Mouse (Mus musculus) midbrain, embryonic 16.5 days (tissue): Measurements from ENCODE around the gene Mcl1. TPM values are rescaled to one million over a fixed set of nuclear protein-coding genes. Genes with fewer than 3 reads are reported as not detected.

Experiments used
- ATAC-seq: fragments of 200-750 bp; cut with Nextera tagmentation; 2 replicates; pipeline ENCODE4 v1.8.0; 2017; ENCODE audit warnings: moderate TSS enrichment
- H3K27ac ChIP-seq: fragments of 300-500 bp; sonication (generic); 2 replicates; pipeline ENCODE4 v1.5.1; 2014; ENCODE audit warnings: mild to moderate bottlenecking, low read length, mixed read lengths
- H3K27me3 ChIP-seq: fragments of 300-500 bp; sonication (generic); 2 replicates; pipeline ENCODE4 v1.6.1; 2014; ENCODE audit warnings: low read depth, low read length, mixed read lengths; ENCODE audit not compliant: control insufficient read depth, insufficient read depth
- H3K36me3 ChIP-seq: fragments of 300-500 bp; sonication (generic); 2 replicates; pipeline ENCODE4 v1.6.1; 2014; ENCODE audit warnings: mild to moderate bottlenecking, low read length, moderate library complexity, mixed read lengths; ENCODE audit not compliant: control insufficient read depth, insufficient read depth
- H3K4me1 ChIP-seq: fragments of 300-500 bp; sonication (generic); 2 replicates; pipeline ENCODE4 v1.6.1; 2014; ENCODE audit warnings: mild to moderate bottlenecking, low read length, mixed read lengths; ENCODE audit not compliant: control insufficient read depth, insufficient read depth
- H3K4me2 ChIP-seq: fragments of 300-500 bp; sonication (generic); 2 replicates; pipeline ENCODE4 v1.6.1; 2014; ENCODE audit warnings: mild to moderate bottlenecking, low read length, mixed read lengths
- H3K4me3 ChIP-seq: fragments of 300-500 bp; sonication (generic); 2 replicates; pipeline ENCODE4 v1.5.1; 2014; ENCODE audit warnings: low read depth, mild to moderate bottlenecking, low read length, moderate library complexity, mixed read lengths
- H3K9ac ChIP-seq: fragments of 300-500 bp; sonication (generic); 2 replicates; pipeline ENCODE4 v1.6.1; 2014; ENCODE audit warnings: low read depth, low read length, mixed read lengths
- H3K9me3 ChIP-seq: fragments of 300-500 bp; sonication (generic); replicated peaks from 2 replicates; pipeline ENCODE4 v1.6.1; 2014; ENCODE audit warnings: mild to moderate bottlenecking, low read length, mixed read lengths; ENCODE audit not compliant: control insufficient read depth, poor library complexity, severe bottlenecking
- WGBS: fragments of 180-500 bp; shearing (Covaris S2); extraction: QIAGEN DNeasy Blood & Tissue Kit; methylation state at CpG from one replicate; pipeline ENCODE4 v1.1.7; 2014; 5-methylcytosine and 5-hydroxymethylcytosine counted together
- polyA plus RNA-seq: library from polyadenylated mRNA; unstranded; fragments of >200 nt; fragmentation: Nextera tagmentation; extraction: Ambion mirVana; gene quantifications from 2 replicates; pipeline ENCODE4 v1.2.1, GENCODE M21; 2015

Gene Mcl1
- polyA plus RNA-seq, 1 experiment from 2014 or later: 37.9 TPM

DNA sequence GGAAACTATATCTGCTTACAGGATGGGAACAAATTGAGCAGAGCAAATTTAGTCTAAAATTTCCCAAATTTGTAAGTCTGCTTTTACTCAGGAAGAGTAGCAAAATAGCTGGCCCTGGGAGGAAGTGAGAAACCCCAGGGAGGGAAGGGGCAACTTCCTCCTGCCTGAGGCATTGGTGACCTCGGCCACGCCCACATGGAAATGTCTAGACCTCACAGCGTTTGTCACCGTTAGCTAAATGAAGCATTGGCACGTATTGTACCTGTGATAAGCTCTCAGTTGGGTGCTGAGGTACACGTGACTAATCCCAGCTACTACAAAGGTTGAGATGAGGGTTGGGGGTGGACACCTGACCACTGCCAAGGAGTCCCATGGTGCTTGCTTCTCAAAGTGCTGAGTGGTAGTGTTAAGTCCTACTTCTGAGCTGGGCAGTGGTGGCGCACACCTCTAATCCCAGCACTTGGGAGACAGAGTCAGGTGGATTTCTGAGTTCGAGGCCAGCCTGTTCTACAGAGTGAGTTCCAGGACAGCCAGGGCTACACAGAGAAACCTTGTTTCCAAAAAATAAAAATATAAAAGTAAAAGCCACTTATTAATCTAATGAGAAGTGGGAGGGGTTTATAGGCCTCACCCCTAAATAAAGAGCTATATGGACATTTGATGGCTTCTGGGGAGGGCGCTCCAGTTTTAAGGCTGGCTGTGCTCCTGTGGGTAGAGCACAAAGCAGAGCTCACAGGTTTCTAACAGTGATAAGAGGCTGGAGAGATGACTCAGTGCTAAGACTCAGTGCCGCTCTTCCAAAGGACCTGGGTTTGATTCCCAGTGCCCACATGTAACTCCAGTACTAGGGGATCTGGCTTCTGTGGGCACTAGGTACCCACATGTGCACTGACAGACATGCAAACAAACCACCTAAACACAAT is 13.0 kb upstream of the Mcl1 start:
- Histone ChIP-seq H3K4me2 (no peak overlapping the region), H3K4me1 (no peaks in the 10 kb centered on the region), H3K27me3 (no peaks in the 10 kb centered on the region), H3K36me3 (no peaks in the 10 kb centered on the region), H3K27ac (no peak overlapping the region), H3K4me3 (no peak overlapping the region), H3K9me3 (no peaks in the 10 kb centered on the region), H3K9ac (no peak overlapping the region)
- WGBS: 69% methylated on average over 10 of the region's 10 CpGs
- no peak for ATAC-seq

DNA sequence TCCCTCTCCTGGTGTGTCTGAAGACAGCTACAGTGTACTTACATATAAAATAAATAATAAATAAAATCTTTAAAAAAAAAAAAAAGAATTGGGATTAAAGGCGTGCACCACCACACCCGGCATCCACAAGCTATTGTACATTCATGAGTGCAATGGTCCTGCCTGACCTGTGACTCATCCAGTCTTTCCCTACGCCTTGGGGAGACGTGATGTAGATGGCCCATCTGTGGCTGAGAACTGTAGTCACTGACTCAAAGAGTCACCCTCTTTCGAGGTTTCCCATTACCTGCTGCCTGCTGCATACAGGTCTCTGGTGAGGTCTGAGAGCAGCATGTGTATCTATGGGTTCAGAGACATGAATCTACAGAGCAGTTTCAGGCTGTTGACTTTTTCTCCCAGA is 10.6 kb upstream of the Mcl1 start:
- Histone ChIP-seq H3K27ac (no peak overlapping the region), H3K27me3 (no peaks in the 10 kb centered on the region), H3K4me2 (no peak overlapping the region), H3K9me3 (no peaks in the 10 kb centered on the region), H3K36me3 (no peaks in the 10 kb centered on the region), H3K9ac (no peak overlapping the region), H3K4me1 (no peaks in the 10 kb centered on the region), H3K4me3 (no peak overlapping the region)
- WGBS: 96% methylated on average over 5 of the region's 5 CpGs
- ATAC-seq: no peak

DNA sequence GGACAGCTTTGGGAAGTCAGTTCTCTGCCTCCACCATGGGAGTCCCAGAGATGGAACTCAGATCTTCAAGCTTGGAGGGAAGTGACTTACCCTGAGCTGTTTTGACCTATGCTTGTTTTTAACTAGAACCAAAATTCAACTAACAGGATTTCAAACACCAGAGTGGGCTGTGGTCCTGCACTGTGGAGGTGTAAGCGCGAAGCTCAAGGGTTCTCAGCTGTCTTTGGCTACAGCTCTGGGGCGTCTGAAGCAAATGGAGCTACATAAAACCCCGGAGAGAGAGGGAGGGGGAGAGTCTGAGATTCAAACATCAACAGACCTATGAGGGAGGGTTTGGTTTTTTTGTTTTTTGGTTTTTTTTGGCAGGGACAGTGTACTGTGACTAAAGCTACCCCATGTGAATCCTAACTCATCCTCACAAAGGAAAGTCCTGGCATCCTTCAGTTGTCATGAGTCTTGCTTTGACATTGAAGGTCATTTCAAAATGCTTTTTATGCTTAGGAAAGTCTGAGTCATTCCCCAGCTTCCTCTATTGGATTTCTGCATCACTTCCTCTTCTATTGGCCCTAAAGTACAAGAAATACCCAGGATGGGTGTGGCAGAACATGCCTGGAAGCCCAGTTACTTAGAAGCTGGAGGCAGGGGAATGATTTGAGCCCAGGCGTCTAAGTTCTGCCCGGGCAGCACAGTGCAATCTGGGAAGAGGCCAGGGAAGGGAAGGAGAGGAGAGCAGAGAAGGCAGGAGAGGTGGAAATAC is 8.1 kb upstream of the Mcl1 start:
- Histone ChIP-seq H3K27ac (no peak overlapping the region), H3K9ac (no peak overlapping the region), H3K9me3 (no peaks in the 10 kb centered on the region), H3K4me3 (no peak overlapping the region), H3K4me2 (no peak overlapping the region), H3K36me3 (no peaks in the 10 kb centered on the region), H3K27me3 (no peaks in the 10 kb centered on the region), H3K4me1 (no peaks in the 10 kb centered on the region; the same call in 1 of the 2 replicates)
- no peak for ATAC-seq
- WGBS: 84% methylated on average over 6 of the region's 6 CpGs

DNA sequence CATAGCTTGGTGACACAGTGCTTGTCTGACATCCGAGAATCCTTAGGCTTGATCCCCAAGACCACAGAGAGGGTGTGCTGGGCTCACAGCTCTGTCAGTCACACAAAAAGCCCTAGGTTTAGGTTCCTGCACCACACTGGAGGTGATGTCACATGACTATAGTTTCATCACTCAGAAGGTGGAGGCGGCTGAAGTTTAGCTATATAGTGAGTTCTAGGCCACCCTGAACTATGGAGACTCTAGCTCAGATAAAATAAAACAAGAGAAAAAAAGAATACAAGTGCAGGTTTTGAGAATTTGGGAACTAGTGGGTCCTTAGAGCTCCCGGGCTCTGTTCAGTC is 7.6 kb upstream of the Mcl1 start:
- Histone ChIP-seq H3K36me3 (no peaks in the 10 kb centered on the region), H3K4me1 (no peaks in the 10 kb centered on the region; the same call in 1 of the 2 replicates), H3K27me3 (no peaks in the 10 kb centered on the region), H3K9me3 (no peaks in the 10 kb centered on the region), H3K27ac (no peak overlapping the region), H3K9ac (no peak overlapping the region), H3K4me3 (no peak overlapping the region), H3K4me2 (no peak overlapping the region)
- ATAC-seq: no peak
- 94% methylated on average over 3 of the region's 3 CpGs for WGBS

GRCm38 (mm10) chr3:95651391-95652203 is 7.0 kb upstream of the Mcl1 start:
- no peaks in the 10 kb centered on the region; the same call in 1 of the 2 replicates for H3K4me1 ChIP-seq
- H3K9me3 ChIP-seq: no peaks in the 10 kb centered on the region
- no peak for ATAC-seq
- H3K27me3 ChIP-seq: no peaks in the 10 kb centered on the region
- H3K36me3 ChIP-seq: no peaks in the 10 kb centered on the region
- no peak overlapping the region for H3K9ac ChIP-seq
- WGBS: 89% methylated on average over 16 of the region's 16 CpGs
- H3K4me2 ChIP-seq: no peak overlapping the region
- no peak overlapping the region for H3K4me3 ChIP-seq
- H3K27ac ChIP-seq: no peak overlapping the region

DNA sequence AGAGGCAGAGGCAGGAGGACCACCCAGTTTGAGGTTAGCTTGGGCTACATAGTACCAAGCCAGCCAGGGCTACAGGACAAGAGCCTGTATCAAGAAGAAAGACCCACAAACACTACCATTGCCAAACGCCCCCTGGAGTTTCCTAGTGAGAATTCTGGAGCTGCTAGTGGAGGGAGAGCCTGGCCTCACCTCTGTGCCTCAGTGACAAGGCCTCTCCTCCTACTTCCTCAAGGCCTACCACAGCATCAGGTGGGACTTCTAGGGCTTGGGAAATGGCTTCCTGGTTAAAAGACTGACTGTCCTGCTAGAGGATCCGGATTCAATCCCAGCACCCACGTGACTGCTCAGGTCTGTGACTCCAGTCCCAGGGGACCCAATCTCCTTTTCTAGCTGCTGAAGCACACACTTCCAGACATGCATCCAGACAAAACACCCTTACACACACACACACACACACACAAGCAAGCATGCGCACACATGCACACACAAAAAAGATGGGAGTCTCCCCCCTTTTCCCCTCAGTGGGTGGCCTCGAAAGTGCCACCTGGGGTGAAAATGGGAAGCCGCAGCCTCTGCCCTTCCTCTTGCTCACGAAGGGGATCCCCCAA is 6.3 kb upstream of the Mcl1 start:
- Histone ChIP-seq H3K27me3 (no peaks in the 10 kb centered on the region), H3K4me2 (no peak overlapping the region), H3K4me1 (no peaks in the 10 kb centered on the region; the same call in 1 of the 2 replicates), H3K9ac (no peak overlapping the region), H3K4me3 (no peak overlapping the region), H3K9me3 (no peaks in the 10 kb centered on the region), H3K27ac (no peak overlapping the region), H3K36me3 (no peaks in the 10 kb centered on the region)
- no peak for ATAC-seq
- WGBS: 65% methylated on average over 7 of the region's 7 CpGs

DNA sequence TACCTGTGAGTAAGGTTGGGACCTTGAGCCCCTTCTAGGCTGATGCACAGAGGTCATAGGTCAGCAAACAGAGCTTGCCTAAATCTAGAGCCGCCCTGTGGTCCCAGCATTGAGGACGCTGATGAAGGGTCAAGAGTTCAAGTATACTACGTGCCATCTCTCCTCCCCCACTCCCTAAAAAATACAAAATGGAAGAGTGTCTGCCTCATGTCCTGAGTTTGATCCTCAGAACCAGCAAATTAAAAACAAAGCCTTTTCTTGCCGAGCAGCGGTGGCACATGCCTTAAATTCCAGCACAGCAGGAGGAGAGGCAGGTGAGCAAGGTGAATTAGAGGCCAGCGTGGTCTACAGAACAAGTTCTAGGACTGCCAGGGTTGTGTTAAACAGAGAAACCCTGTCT is 5.7 kb upstream of the Mcl1 start:
- no peaks in the 10 kb centered on the region for H3K9me3 ChIP-seq
- H3K36me3 ChIP-seq: no peaks in the 10 kb centered on the region
- 23% methylated on average over 6 of the region's 6 CpGs for WGBS
- peaks cover 2% of the 10 kb centered on the region; the same call in 1 of the 2 replicates for H3K4me1 ChIP-seq
- no peak overlapping the region for H3K4me3 ChIP-seq
- no peak overlapping the region for H3K4me2 ChIP-seq
- ATAC-seq: no peak
- H3K9ac ChIP-seq: no peak overlapping the region
- no peaks in the 10 kb centered on the region for H3K27me3 ChIP-seq
- no peak overlapping the region for H3K27ac ChIP-seq

GRCm38 (mm10) chr3:95653473-95654034 is 5.0 kb upstream of the Mcl1 start:
- H3K4me2 ChIP-seq: no peak overlapping the region
- ATAC-seq: no peak
- no peak overlapping the region for H3K4me3 ChIP-seq
- H3K27me3 ChIP-seq: no peaks in the 10 kb centered on the region
- no peaks in the 10 kb centered on the region for H3K36me3 ChIP-seq
- WGBS: 16% methylated on average over 11 of the region's 11 CpGs
- peaks cover 5% of the 10 kb centered on the region; the same call in 1 of the 2 replicates for H3K4me1 ChIP-seq
- H3K9me3 ChIP-seq: no peaks in the 10 kb centered on the region
- H3K27ac ChIP-seq: no peak overlapping the region
- no peak overlapping the region for H3K9ac ChIP-seq
